Mouse (Mus musculus): ENCODE data around the gene Stac3. TPM values are rescaled to one million over a fixed set of nuclear protein-coding genes. Genes with fewer than 3 reads are reported as not detected.

The Stac3 gene
- polyA plus RNA-seq, 1 experiment from 2014 or later = 2.2 TPM

DNA sequence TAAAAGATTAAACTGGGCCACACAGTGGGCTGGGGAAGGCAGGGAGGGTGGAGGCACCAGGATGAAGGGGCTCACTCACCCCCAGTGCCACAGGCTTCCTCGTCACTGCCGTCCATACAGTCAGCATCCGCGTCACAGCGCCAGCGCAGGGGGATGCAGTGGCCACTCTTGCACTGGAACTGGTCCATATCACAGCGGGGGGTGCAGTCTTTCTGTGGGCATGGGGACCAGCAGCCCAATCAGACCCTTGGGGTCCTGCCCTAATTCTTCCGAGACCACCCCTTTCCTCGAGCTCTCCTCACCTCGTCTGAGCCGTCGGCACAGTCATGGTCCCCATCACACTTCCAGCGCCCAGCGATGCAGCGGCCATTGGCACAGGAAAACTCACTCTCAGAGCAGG, 46.8 kb downstream of the Stac3 start:
- H3K4me2 ChIP-seq (replicated peaks) = no peak overlapping the region
- no peak for ATAC-seq (ENCODE audit: low FRiP score)
- no peaks in the 10 kb centered on the region for H3K4me1 ChIP-seq
- H3K4me3 ChIP-seq = no peak overlapping the region
- peaks cover 99% of the 10 kb centered on the region for H3K36me3 ChIP-seq
- no peak overlapping the region for H3K27ac ChIP-seq
- H3K9me3 ChIP-seq (replicated peaks) = no peaks in the 10 kb centered on the region
- H3K9ac ChIP-seq = no peak overlapping the region
- WGBS = 93% methylated on average over 15 of the region's 15 CpGs
- no peaks in the 10 kb centered on the region for H3K27me3 ChIP-seq

DNA sequence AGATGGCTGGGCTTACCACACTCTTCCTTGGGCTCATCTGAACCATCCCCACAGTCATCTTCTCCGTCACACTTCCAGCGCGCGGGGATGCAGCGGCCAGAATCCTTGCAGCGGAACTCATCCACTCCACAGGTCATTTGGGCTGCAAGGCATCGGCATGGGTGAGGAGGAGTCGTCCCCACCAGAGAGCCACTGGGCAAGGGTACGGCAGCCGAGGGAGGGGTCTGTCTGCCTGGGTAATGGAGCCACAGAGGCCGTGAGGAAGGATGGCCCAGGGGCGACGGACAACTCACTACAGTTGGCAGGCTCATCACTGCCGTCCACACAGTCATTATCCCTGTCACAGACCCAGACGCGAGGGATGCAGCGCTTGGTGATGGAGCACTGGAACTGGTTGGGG, 48.4 kb downstream of the Stac3 start:
- 92% methylated on average over 17 of the region's 17 CpGs for WGBS
- no peak for ATAC-seq (ENCODE audit: low FRiP score)

DNA sequence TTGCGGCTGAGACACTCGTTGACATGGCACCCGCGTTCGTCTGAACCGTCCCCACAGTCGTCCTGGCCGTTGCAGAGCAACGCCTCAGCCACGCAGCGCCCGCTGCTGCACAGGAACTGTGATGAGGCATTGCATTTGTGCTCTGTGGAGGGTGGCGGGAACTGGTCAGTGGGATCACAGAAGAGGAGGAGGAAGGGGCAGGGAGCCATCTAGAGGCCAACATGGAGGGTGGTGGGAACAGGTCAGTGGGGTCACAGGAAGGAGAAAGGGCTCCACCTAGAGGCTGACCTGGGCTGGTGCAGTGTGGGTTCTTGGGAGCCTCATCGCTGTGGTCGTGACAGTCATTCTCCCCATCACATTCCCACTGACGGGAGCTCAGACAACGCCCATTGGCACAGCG, 54.2 kb downstream of the Stac3 start:
- no peaks in the 10 kb centered on the region for H3K4me1 ChIP-seq
- H3K9ac ChIP-seq = no peak overlapping the region
- no peaks in the 10 kb centered on the region for H3K9me3 ChIP-seq (replicated peaks)
- no peaks in the 10 kb centered on the region for H3K27me3 ChIP-seq
- ATAC-seq (ENCODE audit: low FRiP score) = peak; percentile 7; the same call in 1 of the 2 replicates
- no peak overlapping the region for H3K4me3 ChIP-seq
- no peak overlapping the region for H3K27ac ChIP-seq
- no peak overlapping the region for H3K4me2 ChIP-seq (replicated peaks)
- 70% methylated on average over 18 of the region's 18 CpGs for WGBS
- H3K36me3 ChIP-seq = peaks cover 100% of the 10 kb centered on the region

More for the DNA sequence above, 48.4 kb downstream of the Stac3 start:
- Histone ChIP-seq H3K27me3 (no peaks in the 10 kb centered on the region), H3K9ac (no peak overlapping the region), H3K4me1 (no peaks in the 10 kb centered on the region), H3K9me3 (replicated peaks) (no peaks in the 10 kb centered on the region), H3K4me3 (no peak overlapping the region), H3K36me3 (peaks cover 100% of the 10 kb centered on the region), H3K4me2 (replicated peaks) (no peak overlapping the region), H3K27ac (no peak overlapping the region)

DNA sequence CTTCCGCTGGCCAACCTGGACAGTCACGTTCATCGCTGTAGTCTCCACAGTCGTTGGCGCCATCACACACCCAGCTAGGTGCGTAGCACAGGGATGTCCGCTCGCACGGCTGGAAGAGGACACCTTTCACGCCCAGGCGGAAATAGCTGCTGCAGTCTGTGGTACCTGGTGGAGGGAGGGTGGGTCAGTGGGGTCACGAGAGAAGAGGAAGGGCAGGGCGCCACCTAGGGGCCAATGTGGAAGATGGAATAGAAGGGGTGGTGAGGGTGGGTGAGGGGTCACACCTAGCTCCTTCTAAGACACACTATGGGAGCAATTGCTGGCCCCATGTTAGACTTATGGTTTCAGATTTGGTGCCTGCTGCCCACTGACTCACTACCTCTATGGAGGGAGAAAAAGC, 55.9 kb downstream of the Stac3 start:
- H3K4me3 ChIP-seq = no peak overlapping the region
- H3K4me2 ChIP-seq (replicated peaks) = no peak overlapping the region
- no peak for ATAC-seq (ENCODE audit: low FRiP score)
- H3K36me3 ChIP-seq = peaks cover 100% of the 10 kb centered on the region
- H3K4me1 ChIP-seq = no peaks in the 10 kb centered on the region
- no peak overlapping the region for H3K27ac ChIP-seq
- H3K9me3 ChIP-seq (replicated peaks) = no peaks in the 10 kb centered on the region
- whole genome bisulfite sequencing = 92% methylated on average over 13 of the region's 13 CpGs
- no peaks in the 10 kb centered on the region for H3K27me3 ChIP-seq
- no peak overlapping the region for H3K9ac ChIP-seq

Other genes starting within 250 kb of the Stac3 start
- 70.0 and 76.6 TPM in 2 replicates for gene Kif5a, start 238.3 kb upstream of the Stac3 start, polyA plus RNA-seq (2016; fragmentation: Nextera tagmentation; extraction: Ambion mirVana)
- 234 and 240 TPM in 2 replicates for gene Dctn2, start 235.3 kb upstream of the Stac3 start, polyA plus RNA-seq (2016; fragmentation: Nextera tagmentation; extraction: Ambion mirVana)
- gene Mbd6, start 212.7 kb upstream of the Stac3 start, polyA plus RNA-seq (2016; fragmentation: Nextera tagmentation; extraction: Ambion mirVana) = 17.9 and 19.8 TPM in 2 replicates
- 142 and 152 TPM in 2 replicates for gene Mars, start 189.9 kb upstream of the Stac3 start, polyA plus RNA-seq (2016; fragmentation: Nextera tagmentation; extraction: Ambion mirVana)
- 2.0 and 2.2 TPM in 2 replicates for gene Arhgap9, start 179.7 kb upstream of the Stac3 start, polyA plus RNA-seq (2016; fragmentation: Nextera tagmentation; extraction: Ambion mirVana)
- 3.7 and 4.8 TPM in 2 replicates for gene Gli1, start 159.7 kb upstream of the Stac3 start, polyA plus RNA-seq (2016; fragmentation: Nextera tagmentation; extraction: Ambion mirVana)
- 0.08 TPM in 1 of 2 replicates, not detected in the other for gene Inhbe, start 147.3 kb upstream of the Stac3 start, polyA plus RNA-seq (2016; fragmentation: Nextera tagmentation; extraction: Ambion mirVana)
- not detected in 2 replicates for gene Inhbc, start 131.3 kb upstream of the Stac3 start, polyA plus RNA-seq (2016; fragmentation: Nextera tagmentation; extraction: Ambion mirVana)
- gene R3hdm2, start 121.4 kb upstream of the Stac3 start, polyA plus RNA-seq (2016; fragmentation: Nextera tagmentation; extraction: Ambion mirVana) = 39.1 and 41.4 TPM in 2 replicates
- gene Ndufa4l2, start 13.3 kb downstream of the Stac3 start, polyA plus RNA-seq (2016; fragmentation: Nextera tagmentation; extraction: Ambion mirVana) = 7.7 and 8.4 TPM in 2 replicates
- 67.1 and 67.5 TPM in 2 replicates for gene Shmt2, start 20.8 kb downstream of the Stac3 start, polyA plus RNA-seq (2016; fragmentation: Nextera tagmentation; extraction: Ambion mirVana)
- 101 and 109 TPM in 2 replicates for gene Nxph4, start 32.9 kb downstream of the Stac3 start, polyA plus RNA-seq (2016; fragmentation: Nextera tagmentation; extraction: Ambion mirVana)
- gene Lrp1, start 119.5 kb downstream of the Stac3 start, polyA plus RNA-seq (2016; fragmentation: Nextera tagmentation; extraction: Ambion mirVana) = 111 and 115 TPM in 2 replicates
- gene Stat6, start 141.3 kb downstream of the Stac3 start, polyA plus RNA-seq (2016; fragmentation: Nextera tagmentation; extraction: Ambion mirVana) = 8.8 and 11.3 TPM in 2 replicates
- gene Nemp1, start 165.2 kb downstream of the Stac3 start, polyA plus RNA-seq (2016; fragmentation: Nextera tagmentation; extraction: Ambion mirVana) = 7.8 and 8.9 TPM in 2 replicates
- 6.8 and 8.9 TPM in 2 replicates for gene Nab2, start 166.9 kb downstream of the Stac3 start, polyA plus RNA-seq (2016; fragmentation: Nextera tagmentation; extraction: Ambion mirVana)
- 0.33 and 0.67 TPM in 2 replicates for gene Myo1a, start 203.5 kb downstream of the Stac3 start, polyA plus RNA-seq (2016; fragmentation: Nextera tagmentation; extraction: Ambion mirVana)
- not detected in 2 replicates for gene Tac2, start 222.8 kb downstream of the Stac3 start, polyA plus RNA-seq (2016; fragmentation: Nextera tagmentation; extraction: Ambion mirVana)
- gene Zbtb39, start 237.9 kb downstream of the Stac3 start, polyA plus RNA-seq (2016; fragmentation: Nextera tagmentation; extraction: Ambion mirVana) = 5.2 and 5.3 TPM in 2 replicates